Mouse (Mus musculus): Measurements from ENCODE around the gene 1600002K03Rik. TPM values are rescaled to one million over a fixed set of nuclear protein-coding genes. Genes with fewer than 3 reads are reported as not detected.

The 1600002K03Rik gene
- polyA plus RNA-seq, 1 experiment from 2014 or later: 10.6 TPM

DNA sequence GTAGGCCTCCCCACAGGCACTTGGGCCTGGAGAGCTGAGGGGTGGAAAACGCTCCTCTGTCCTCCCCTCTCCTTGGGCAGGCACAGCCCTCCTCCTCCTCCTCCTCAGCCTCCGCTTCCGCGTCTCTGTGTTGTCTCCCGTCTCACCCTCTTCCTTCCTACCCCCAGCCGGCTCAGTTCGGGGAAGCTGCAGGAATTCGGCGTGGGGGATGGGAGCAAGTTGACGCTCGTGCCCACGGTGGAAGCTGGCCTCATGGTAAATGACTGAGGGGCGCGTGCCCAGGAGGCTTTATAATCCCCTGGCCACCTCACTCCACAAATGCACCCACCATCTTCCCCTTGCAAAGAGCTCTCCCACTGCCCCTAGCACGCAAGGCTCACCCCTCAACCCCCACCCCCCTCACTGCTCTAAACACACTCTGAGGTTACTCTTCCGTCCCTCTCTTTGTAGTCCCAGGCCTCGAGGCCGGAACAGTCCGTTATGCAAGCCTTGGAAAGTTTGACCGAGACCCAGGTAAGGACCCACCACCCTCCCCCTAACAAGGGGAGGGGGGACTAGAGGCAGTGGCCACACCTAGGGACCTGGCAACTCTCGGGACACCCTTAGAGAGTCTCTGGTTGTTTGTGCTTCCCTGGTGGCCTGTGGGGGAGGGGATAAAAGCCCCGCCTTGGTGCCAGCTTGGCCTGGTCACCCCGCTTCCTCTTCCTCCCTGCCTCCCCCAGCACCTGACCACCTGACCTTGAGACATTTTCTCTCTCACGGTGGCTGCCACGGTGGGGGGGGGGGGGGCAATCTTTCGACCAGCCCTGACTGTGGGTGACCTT is 21.3 kb upstream of the 1600002K03Rik start:
- 0% methylated on average over 26 of the region's 26 CpGs for WGBS

DNA sequence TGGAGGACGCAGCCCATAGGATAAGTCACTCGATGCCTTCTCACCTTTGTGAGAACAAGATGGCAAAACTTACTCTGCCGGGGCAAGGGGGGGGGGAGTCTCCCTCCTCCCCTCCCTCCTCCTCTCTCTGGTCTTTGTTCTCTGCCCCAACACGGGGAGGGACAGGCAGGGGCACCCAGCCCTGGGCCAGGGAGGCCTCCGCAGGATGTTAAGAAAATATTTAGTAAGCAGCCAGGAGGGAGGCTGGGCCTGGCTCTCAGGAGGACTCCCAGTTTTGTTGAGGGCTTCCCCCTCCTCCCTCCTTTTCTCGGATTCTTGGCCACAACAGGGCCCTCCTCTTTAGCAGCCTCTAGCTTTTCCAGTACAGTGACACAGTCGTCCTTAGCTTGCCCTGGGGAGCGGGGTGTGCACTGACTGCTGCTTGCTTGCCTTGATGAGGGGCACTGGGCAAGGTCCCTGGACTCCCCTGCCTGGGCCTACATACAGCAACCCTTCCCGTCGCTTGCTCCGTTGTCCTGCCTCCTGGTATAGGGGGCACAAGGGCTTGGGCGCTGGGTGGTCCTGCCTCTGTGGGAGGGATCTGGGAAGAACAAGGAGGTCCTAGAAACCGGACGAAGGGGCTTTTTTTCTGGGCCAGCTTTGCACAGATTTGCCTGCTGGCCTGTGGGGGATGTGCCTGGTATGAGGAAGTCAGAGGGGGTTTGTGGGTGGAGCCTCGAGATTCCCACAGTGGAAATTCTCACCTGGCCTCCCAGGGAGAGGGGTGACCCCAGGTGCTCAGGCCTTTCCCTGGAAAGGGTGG is 20.5 kb upstream of the 1600002K03Rik start:
- Histone ChIP-seq H3K4me2 (ENCODE audit: low read length) (peak overlapping the region; percentile 94), H3K36me3 (ENCODE audit: control insufficient read depth, insufficient read depth) (peaks cover 34% of the 10 kb centered on the region), H3K27ac (ENCODE audit: low read length) (peak overlapping the region; percentile 99), H3K4me1 (replicated peaks; ENCODE audit: control insufficient read depth, insufficient read depth, low read length) (peaks cover 42% of the 10 kb centered on the region), H3K27me3 (replicated peaks; ENCODE audit: control insufficient read depth, insufficient read depth, low read length) (no peaks in the 10 kb centered on the region), H3K4me3 (replicated peaks; ENCODE audit: low read length) (peak overlapping the region; percentile 63), H3K9ac (replicated peaks; ENCODE audit: low read depth, low read length) (peak overlapping the region; percentile 98), H3K9me3 (ENCODE audit: control insufficient read depth, low read length) (no peaks in the 10 kb centered on the region)
- 3% methylated on average over 15 of the region's 15 CpGs for WGBS
- ATAC-seq: no peak

More for the DNA sequence above, 21.3 kb upstream of the 1600002K03Rik start:
- peak overlapping the region; percentile 63 for H3K4me3 ChIP-seq (replicated peaks; ENCODE audit: low read length)
- H3K9me3 ChIP-seq (ENCODE audit: control insufficient read depth, low read length): no peaks in the 10 kb centered on the region
- peaks cover 34% of the 10 kb centered on the region for H3K4me1 ChIP-seq (replicated peaks; ENCODE audit: control insufficient read depth, insufficient read depth, low read length)
- H3K36me3 ChIP-seq (ENCODE audit: control insufficient read depth, insufficient read depth): peaks cover 26% of the 10 kb centered on the region
- peak overlapping the region; percentile 99 for H3K27ac ChIP-seq (ENCODE audit: low read length)
- no peaks in the 10 kb centered on the region for H3K27me3 ChIP-seq (replicated peaks; ENCODE audit: control insufficient read depth, insufficient read depth, low read length)
- no peak for ATAC-seq
- H3K4me2 ChIP-seq (ENCODE audit: low read length): peak overlapping the region; percentile 94
- peak overlapping the region; percentile 98 for H3K9ac ChIP-seq (replicated peaks; ENCODE audit: low read depth, low read length)

- Histone ChIP-seq H3K27ac (ENCODE audit: low read length) (peak overlapping the region; percentile 99), H3K9ac (replicated peaks; ENCODE audit: low read depth, low read length) (peak overlapping the region; percentile 98), H3K36me3 (ENCODE audit: control insufficient read depth, insufficient read depth) (peaks cover 37% of the 10 kb centered on the region), H3K27me3 (replicated peaks; ENCODE audit: control insufficient read depth, insufficient read depth, low read length) (no peaks in the 10 kb centered on the region), H3K9me3 (ENCODE audit: control insufficient read depth, low read length) (no peaks in the 10 kb centered on the region), H3K4me1 (replicated peaks; ENCODE audit: control insufficient read depth, insufficient read depth, low read length) (peaks cover 43% of the 10 kb centered on the region), H3K4me2 (ENCODE audit: low read length) (peak overlapping the region; percentile 94), H3K4me3 (replicated peaks; ENCODE audit: low read length) (peak overlapping the region; percentile 63)
- no peak for ATAC-seq
- WGBS: 30% methylated on average over 3 of the region's 3 CpGs
Observed at GRCm38 (mm10) chr10:80152873-80153260, 19.9 kb upstream of the 1600002K03Rik start.

DNA sequence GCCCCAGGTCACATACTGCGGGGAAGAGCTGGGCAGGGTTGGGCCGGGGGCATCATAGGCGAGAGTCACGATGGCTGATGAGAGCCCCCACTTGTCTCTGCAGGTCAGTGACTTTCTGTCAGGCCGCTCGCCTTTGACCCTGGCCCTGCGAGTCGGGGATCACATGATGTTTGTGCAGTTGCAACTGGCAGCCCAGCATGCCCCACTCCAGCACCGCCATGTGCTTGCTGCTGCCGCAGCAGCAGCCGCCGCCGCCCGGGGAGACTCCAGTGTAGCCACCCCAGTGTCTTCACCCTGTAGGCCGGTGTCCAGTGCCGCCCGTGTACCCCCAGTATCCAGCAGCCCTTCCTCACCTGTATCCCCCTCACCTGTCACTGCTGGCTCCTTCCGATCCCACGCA is 19.0 kb upstream of the 1600002K03Rik start:
- H3K4me3 ChIP-seq (replicated peaks; ENCODE audit: low read length): no peak overlapping the region
- no peaks in the 10 kb centered on the region for H3K27me3 ChIP-seq (replicated peaks; ENCODE audit: control insufficient read depth, insufficient read depth, low read length)
- ATAC-seq: no peak
- H3K9me3 ChIP-seq (ENCODE audit: control insufficient read depth, low read length): no peaks in the 10 kb centered on the region
- no peak overlapping the region for H3K4me2 ChIP-seq (ENCODE audit: low read length)
- peaks cover 49% of the 10 kb centered on the region for H3K4me1 ChIP-seq (replicated peaks; ENCODE audit: control insufficient read depth, insufficient read depth, low read length)
- 0 out of 2 replicates have a peak overlapping the region, but pooled peaks have one; percentile 3 for H3K9ac ChIP-seq (replicated peaks; ENCODE audit: low read depth, low read length)
- H3K36me3 ChIP-seq (ENCODE audit: control insufficient read depth, insufficient read depth): peaks cover 37% of the 10 kb centered on the region
- no peak overlapping the region for H3K27ac ChIP-seq (ENCODE audit: low read length)
- WGBS: 83% methylated on average over 19 of the region's 19 CpGs

DNA sequence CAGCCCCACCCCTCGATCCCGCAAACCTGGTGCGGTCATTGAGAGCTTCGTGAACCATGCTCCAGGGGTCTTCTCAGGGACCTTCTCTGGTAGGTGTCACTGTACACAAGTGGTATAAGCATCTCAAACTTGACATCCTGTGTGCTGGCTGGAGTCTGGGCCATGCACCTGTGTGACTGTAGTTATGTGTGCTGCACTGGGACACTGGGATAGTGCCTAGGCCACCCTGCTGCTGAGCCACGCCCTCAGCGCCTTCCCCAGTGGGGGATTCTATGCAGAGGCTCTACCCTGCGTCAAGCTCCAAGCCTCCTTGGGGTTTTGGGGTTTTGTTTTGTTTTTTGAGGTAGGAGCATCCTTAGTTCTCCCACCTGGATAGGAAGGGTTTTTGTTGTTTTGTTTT is 18.4 kb upstream of the 1600002K03Rik start:
- Histone ChIP-seq H3K9me3 (ENCODE audit: control insufficient read depth, low read length) (no peaks in the 10 kb centered on the region), H3K9ac (replicated peaks; ENCODE audit: low read depth, low read length) (no peak overlapping the region), H3K4me3 (replicated peaks; ENCODE audit: low read length) (no peak overlapping the region), H3K27ac (ENCODE audit: low read length) (no peak overlapping the region), H3K4me2 (ENCODE audit: low read length) (no peak overlapping the region), H3K27me3 (replicated peaks; ENCODE audit: control insufficient read depth, insufficient read depth, low read length) (no peaks in the 10 kb centered on the region), H3K36me3 (ENCODE audit: control insufficient read depth, insufficient read depth) (peaks cover 37% of the 10 kb centered on the region), H3K4me1 (replicated peaks; ENCODE audit: control insufficient read depth, insufficient read depth, low read length) (peaks cover 56% of the 10 kb centered on the region)
- WGBS: 87% methylated on average over 7 of the region's 7 CpGs
- ATAC-seq: no peak

GRCm38 (mm10) chr10:80155277-80155676 is 17.5 kb upstream of the 1600002K03Rik start:
- Histone ChIP-seq H3K36me3 (ENCODE audit: control insufficient read depth, insufficient read depth) (peaks cover 37% of the 10 kb centered on the region), H3K27ac (ENCODE audit: low read length) (no peak overlapping the region), H3K4me2 (ENCODE audit: low read length) (no peak overlapping the region), H3K27me3 (replicated peaks; ENCODE audit: control insufficient read depth, insufficient read depth, low read length) (no peaks in the 10 kb centered on the region), H3K9ac (replicated peaks; ENCODE audit: low read depth, low read length) (no peak overlapping the region), H3K9me3 (ENCODE audit: control insufficient read depth, low read length) (no peaks in the 10 kb centered on the region), H3K4me1 (replicated peaks; ENCODE audit: control insufficient read depth, insufficient read depth, low read length) (peaks cover 59% of the 10 kb centered on the region), H3K4me3 (replicated peaks; ENCODE audit: low read length) (no peak overlapping the region)
- 47% methylated on average over 1 of the region's 1 CpGs for WGBS
- no peak for ATAC-seq

- no peak overlapping the region for H3K4me2 ChIP-seq (ENCODE audit: low read length)
- peaks cover 37% of the 10 kb centered on the region for H3K36me3 ChIP-seq (ENCODE audit: control insufficient read depth, insufficient read depth)
- WGBS: 85% methylated on average over 29 of the region's 29 CpGs
- H3K27ac ChIP-seq (ENCODE audit: low read length): peak overlapping the region; percentile 88
- peaks cover 68% of the 10 kb centered on the region for H3K4me1 ChIP-seq (replicated peaks; ENCODE audit: control insufficient read depth, insufficient read depth, low read length)
- no peaks in the 10 kb centered on the region for H3K9me3 ChIP-seq (ENCODE audit: control insufficient read depth, low read length)
- no peak for ATAC-seq
- no peak overlapping the region for H3K9ac ChIP-seq (replicated peaks; ENCODE audit: low read depth, low read length)
- no peak overlapping the region for H3K4me3 ChIP-seq (replicated peaks; ENCODE audit: low read length)
- no peaks in the 10 kb centered on the region for H3K27me3 ChIP-seq (replicated peaks; ENCODE audit: control insufficient read depth, insufficient read depth, low read length)
Observed at GRCm38 (mm10) chr10:80156002-80156751, 16.6 kb upstream of the 1600002K03Rik start.

DNA sequence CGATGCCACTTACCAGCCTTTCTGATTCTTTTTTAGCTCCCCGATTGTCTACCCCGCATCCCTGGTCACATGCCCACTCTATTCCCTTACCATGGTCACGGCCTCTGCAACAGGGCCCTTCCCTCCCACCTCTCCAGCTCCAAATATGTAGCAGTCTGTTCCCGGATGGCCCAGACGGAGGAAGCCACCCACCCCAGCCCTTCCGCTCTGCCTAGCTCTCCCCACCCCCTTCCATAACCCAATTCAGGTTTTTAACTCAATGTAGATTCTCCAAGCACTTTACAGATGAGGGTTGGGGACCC is 16.0 kb upstream of the 1600002K03Rik start:
- H3K27ac ChIP-seq (ENCODE audit: low read length): peak overlapping the region; percentile 88
- no peaks in the 10 kb centered on the region for H3K9me3 ChIP-seq (ENCODE audit: control insufficient read depth, low read length)
- H3K36me3 ChIP-seq (ENCODE audit: control insufficient read depth, insufficient read depth): peaks cover 37% of the 10 kb centered on the region
- H3K4me2 ChIP-seq (ENCODE audit: low read length): no peak overlapping the region
- H3K9ac ChIP-seq (replicated peaks; ENCODE audit: low read depth, low read length): no peak overlapping the region
- 62% methylated on average over 7 of the region's 7 CpGs for WGBS
- no peak overlapping the region for H3K4me3 ChIP-seq (replicated peaks; ENCODE audit: low read length)
- H3K27me3 ChIP-seq (replicated peaks; ENCODE audit: control insufficient read depth, insufficient read depth, low read length): no peaks in the 10 kb centered on the region
- H3K4me1 ChIP-seq (replicated peaks; ENCODE audit: control insufficient read depth, insufficient read depth, low read length): peaks cover 71% of the 10 kb centered on the region
- no peak for ATAC-seq

All from forebrain, embryonic 16.5 days (tissue).